Mouse (Mus musculus) embryonic fibroblast, embryonic 13.5 days (primary cell): ENCODE data around the gene Dnah14.

Source experiments
- CTCF ChIP-seq: IDR thresholded peaks from 2 replicates; pipeline ENCODE4 v1.5.1; 2011; ENCODE audit warnings: mild to moderate bottlenecking, control low read depth, low read length, moderate library complexity, borderline replicate concordance; ENCODE audit not compliant: insufficient read depth
- POLR2A ChIP-seq: IDR thresholded peaks from 2 replicates; pipeline ENCODE4 v1.6.1; 2011; ENCODE audit warnings: low read depth, mild to moderate bottlenecking, control low read depth, low read length, moderate library complexity

- TF ChIP-seq POLR2A (no peak), CTCF (no peak)
Observed at GRCm38 (mm10) chr1:181845767-181846166, 269.4 kb downstream of the Dnah14 start.
